Mouse (Mus musculus) adrenal gland, adult 2 months (tissue): ENCODE data around the gene Kcnmb2. TPM values are rescaled to one million over a fixed set of nuclear protein-coding genes. Genes with fewer than 3 reads are reported as not detected.

Experiments used
- DNase-seq: peaks from one replicate; pipeline ENCODE4 v3.0.0; 2021
- polyA plus RNA-seq: library from polyadenylated mRNA; depleted of rRNA; stranded (reverse); fragments of >200 nt; gene quantifications from 2 replicates; pipeline ENCODE4 v1.2.3, GENCODE M21; 2012
- total RNA-seq, 2 experiments: library from RNA; stranded (reverse); gene quantifications; 2 replicates each; pipeline ENCODE4 v1.2.3; 2021

The Kcnmb2 gene
- total and polyA plus RNA-seq, 3 experiments: 0.25 to 5.4 (median 2.3) TPM

DNA sequence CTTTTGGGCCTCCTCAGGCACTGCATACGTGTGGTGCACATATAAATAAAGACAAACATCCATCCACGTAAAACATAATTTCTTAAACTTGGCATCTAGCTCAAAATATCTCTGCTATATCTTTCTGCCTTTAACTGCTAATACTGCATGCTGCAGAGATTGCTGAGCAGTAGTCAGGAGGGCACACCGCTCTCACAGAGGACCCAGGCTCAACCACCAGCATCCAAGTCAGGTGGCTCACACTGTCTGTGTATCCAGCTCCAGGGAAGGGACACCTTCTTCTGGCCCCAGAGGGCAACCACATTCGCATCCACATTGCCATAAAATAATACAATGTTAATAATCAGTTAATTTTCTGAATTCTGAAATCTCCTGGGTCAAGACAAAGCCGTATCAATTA lies 241.9 kb downstream of the Kcnmb2 start:
- DNase-seq: no peak

DNA sequence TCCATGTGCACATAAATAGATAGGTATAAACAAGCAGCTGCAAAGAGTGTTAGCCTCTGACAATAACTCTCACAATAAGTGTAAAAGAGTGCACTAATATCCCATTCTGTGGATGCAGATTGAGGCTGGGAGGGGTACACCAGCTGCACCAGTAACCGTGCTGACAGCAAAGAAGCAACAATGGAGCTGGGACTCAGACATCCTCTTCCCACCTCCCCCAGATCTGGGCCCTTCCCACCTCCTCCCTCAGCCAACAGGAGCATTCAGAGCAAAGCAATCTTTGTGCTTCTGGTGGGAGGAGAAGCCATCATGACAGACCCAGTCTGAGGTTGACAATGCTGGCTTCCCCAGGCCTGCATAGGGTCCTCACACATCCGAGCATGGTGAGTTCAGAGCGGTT lies 242.3 kb downstream of the Kcnmb2 start:
- DNase-seq: no peak

GRCm38 (mm10) chr3:32147739-32148138 lies 245.4 kb downstream of the Kcnmb2 start:
- DNase-seq: no peak

GRCm38 (mm10) chr3:32149851-32150570 lies 247.7 kb downstream of the Kcnmb2 start:
- no peak for DNase-seq

- DNase-seq: no peak
Observed at GRCm38 (mm10) chr3:32180519-32180918, 278.2 kb downstream of the Kcnmb2 start.

GRCm38 (mm10) chr3:32185855-32186522 lies 283.7 kb downstream of the Kcnmb2 start:
- DNase-seq: no peak

GRCm38 (mm10) chr3:32188521-32188920 lies 286.2 kb downstream of the Kcnmb2 start:
- DNase-seq: peak; percentile 47

DNA sequence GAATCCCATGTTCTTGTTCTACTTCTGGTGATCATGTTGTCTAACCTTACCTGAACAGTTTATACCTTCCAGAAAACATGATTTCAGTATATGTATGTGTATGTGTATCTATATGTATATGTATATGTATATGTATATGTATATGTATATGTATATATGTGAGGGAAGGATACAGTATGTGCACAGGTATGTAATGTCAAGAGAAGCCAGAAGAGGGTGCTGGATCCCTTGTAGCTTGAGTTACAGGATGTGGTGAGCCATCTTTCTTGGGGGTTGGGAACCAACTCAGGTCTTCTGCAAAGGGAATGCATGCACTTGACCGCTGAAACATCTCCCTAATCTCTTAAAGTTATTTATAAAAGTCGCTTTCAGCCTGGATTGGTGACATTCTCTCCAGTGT lies 286.6 kb downstream of the Kcnmb2 start:
- DNase-seq: no peak

DNA sequence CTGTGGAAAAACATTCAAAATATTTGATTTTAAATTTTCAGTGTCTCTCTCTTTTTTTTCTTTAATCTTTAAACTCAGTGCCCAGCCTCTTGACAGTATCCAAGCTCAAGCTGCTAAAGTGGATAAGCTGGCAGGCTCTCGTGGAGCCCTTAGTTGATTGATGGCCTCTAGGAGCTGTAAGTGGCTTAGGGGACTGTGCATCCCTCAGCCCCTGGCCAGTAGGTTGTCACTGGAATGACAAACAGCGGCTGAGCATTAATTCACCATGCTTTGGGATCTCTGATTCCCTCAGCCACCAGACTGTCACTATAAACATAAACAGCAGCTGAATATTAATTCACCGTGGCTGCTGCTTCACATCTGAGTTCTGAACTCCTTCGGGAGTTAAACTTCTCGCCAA lies 287.6 kb downstream of the Kcnmb2 start:
- no peak for DNase-seq

GRCm38 (mm10) chr3:32194014-32194413 lies 291.7 kb downstream of the Kcnmb2 start:
- no peak for DNase-seq

DNA sequence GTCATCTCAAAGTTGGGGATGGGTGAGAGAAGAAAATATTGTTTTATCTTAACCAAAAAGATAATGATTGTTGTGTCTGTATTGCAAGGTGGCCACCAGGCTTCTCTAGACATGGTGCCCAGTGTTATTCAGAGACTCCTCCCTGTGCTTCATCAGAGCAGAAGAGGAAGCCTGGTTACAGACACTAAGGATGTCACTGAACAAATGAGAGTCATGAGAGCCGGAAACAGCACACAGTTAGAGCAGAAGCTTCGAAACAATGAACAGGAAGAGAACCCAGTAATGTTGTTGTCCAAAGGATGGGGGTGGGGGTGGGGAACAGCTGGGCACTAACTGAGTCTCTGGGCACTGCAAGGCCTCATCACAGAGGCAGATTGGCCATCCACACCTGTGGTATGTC lies 324.4 kb downstream of the Kcnmb2 start:
- no peak for DNase-seq

GRCm38 (mm10) chr3:32236766-32237165 lies 334.5 kb downstream of the Kcnmb2 start:
- no peak for DNase-seq
